Mouse (Mus musculus) midbrain, embryonic 11.5 days (tissue): ENCODE measurements at regions not wholly inside any gene's neighbourhood (a gene's known extent, or its start where the extent isn't known, plus 50 kb on each side); places are given as distances from the start of the nearest gene placed in this dataset.
A peak's percentile ranks its signal among the peaks of the same experiment; 100 is the strongest.

Source experiments
- ATAC-seq: fragments of 200-750 bp; cut with Nextera tagmentation; 2 replicates; pipeline ENCODE4 v1.8.0; 2017; ENCODE audit warnings: moderate TSS enrichment, moderate library complexity; ENCODE audit not compliant: low FRiP score
- DNase-seq: peaks from one replicate; pipeline ENCODE4 v3.0.0; 2015; ENCODE audit warnings: low spot score; ENCODE audit errors: missing footprints
- H3K27ac ChIP-seq: fragments of 300-500 bp; sonication (generic); 2 replicates; pipeline ENCODE4 v1.5.1; 2014; ENCODE audit warnings: low read depth, low read length
- H3K27me3 ChIP-seq: fragments of 300-500 bp; sonication (generic); 2 replicates; pipeline ENCODE4 v1.6.1; 2014; ENCODE audit warnings: mild to moderate bottlenecking, low read length, moderate library complexity, mixed read lengths; ENCODE audit not compliant: control insufficient read depth, insufficient read depth
- H3K36me3 ChIP-seq: fragments of 300-500 bp; sonication (generic); 2 replicates; pipeline ENCODE4 v1.6.1; 2014; ENCODE audit warnings: mild to moderate bottlenecking, low read length, moderate library complexity, mixed read lengths; ENCODE audit not compliant: control insufficient read depth, insufficient read depth
- H3K4me1 ChIP-seq: fragments of 300-500 bp; sonication (generic); 2 replicates; pipeline ENCODE4 v1.6.1; 2014; ENCODE audit warnings: low read length; ENCODE audit not compliant: control insufficient read depth, insufficient read depth
- H3K4me2 ChIP-seq: fragments of 300-500 bp; sonication (generic); 2 replicates; pipeline ENCODE4 v1.6.1; 2014; ENCODE audit warnings: mild to moderate bottlenecking, moderate library complexity
- H3K4me3 ChIP-seq: fragments of 300-500 bp; sonication (generic); 2 replicates; pipeline ENCODE4 v1.5.1; 2014; ENCODE audit warnings: low read depth, low read length
- H3K9ac ChIP-seq: fragments of 300-500 bp; sonication (generic); 2 replicates; pipeline ENCODE4 v1.6.1; 2014; ENCODE audit warnings: low read length
- H3K9me3 ChIP-seq: fragments of 300-500 bp; sonication (generic); 2 replicates; pipeline ENCODE4 v1.6.1; 2016; ENCODE audit warnings: low read length; ENCODE audit not compliant: control insufficient read depth
- WGBS: fragments of 180-500 bp; shearing (Covaris S2); extraction: QIAGEN DNeasy Blood & Tissue Kit; methylation state at CpG from one replicate; pipeline ENCODE4 v1.1.7; 2014; 5-methylcytosine and 5-hydroxymethylcytosine counted together

DNA sequence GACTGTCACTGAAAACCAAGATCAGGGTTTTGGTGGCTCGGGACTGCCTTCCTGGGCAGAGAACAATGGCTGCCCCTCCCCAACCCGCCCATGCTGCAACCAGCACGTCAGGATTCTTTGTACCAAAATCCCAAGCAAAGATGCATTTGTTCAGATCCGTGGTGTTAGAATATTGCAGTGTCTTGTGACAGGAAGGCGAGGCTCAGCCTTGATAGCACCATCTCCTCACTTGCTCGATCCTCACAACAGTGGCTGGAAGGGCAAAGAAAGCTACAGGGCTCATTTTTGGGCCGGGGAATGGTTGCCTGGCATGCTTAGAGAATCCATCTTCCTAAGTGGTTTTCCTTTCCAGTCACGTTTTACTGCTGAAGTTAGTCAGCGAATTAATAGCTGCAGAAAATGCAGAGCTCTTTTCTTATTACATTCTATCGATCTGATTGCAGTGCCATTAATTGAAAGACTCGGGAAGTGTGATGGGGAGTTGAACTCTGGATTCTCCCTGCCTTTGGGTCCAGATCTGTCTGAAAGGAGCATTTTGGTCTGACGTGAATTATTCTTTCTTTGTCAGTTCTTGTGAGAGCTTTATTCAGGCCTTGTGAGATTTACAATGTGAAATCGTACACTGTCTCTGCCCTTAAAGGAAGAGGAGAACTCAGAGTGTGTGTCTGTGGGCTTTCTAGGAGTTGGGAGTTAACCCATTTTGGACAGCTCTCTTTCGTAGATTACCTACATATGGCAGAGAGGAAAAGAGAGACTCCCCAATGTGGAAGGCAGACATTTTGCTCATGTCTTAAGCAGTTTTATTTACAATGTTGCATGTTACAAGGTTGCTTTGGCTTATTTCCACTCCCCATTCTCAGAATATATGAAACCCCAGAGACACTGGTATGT, 213.3 kb upstream of the Ubash3b start:
- no peaks in the 10 kb centered on the region for H3K36me3 ChIP-seq
- ATAC-seq, result peak; percentile 33
- 19% methylated on average over 14 of the region's 14 CpGs for WGBS
- no peaks in the 10 kb centered on the region for H3K27me3 ChIP-seq
- peak overlapping the region; percentile 66 for H3K9ac ChIP-seq
- H3K4me2 ChIP-seq, result peak overlapping the region; percentile 25; the same call in 1 of the 2 replicates
- peaks cover 43% of the 10 kb centered on the region for H3K4me1 ChIP-seq
- H3K27ac ChIP-seq, result peak overlapping the region; percentile 93
- DNase-seq, result peak; percentile 94
- H3K4me3 ChIP-seq, result no peak overlapping the region
- no peaks in the 10 kb centered on the region for H3K9me3 ChIP-seq

DNA sequence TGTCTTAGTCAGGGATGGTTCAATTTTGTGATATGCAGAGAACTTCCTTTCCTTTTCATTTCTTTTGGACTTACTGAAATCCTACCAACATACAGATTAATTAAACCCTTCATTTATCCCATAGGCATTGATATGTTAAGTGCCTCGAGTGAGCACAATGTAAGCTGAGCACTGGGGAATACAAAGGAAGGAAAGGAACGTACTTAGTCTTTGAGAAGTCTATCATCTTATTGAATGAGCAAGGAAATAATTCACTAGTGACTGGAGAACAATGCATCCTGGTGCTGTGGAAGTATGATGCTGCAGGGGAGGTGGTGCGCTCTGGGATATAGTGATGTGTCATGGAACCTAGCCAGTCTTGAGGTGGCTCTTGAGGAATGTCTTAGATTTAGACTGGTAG, 204.9 kb upstream of the Ubash3b start:
- H3K9me3 ChIP-seq, result no peaks in the 10 kb centered on the region
- H3K27me3 ChIP-seq, result no peaks in the 10 kb centered on the region
- peak overlapping the region; percentile 72; the same call in 1 of the 2 replicates for H3K27ac ChIP-seq
- 34% methylated on average over 3 of the region's 3 CpGs for whole genome bisulfite sequencing
- H3K4me3 ChIP-seq, result no peak overlapping the region
- DNase-seq (no peak), ATAC-seq (peak; percentile 40; the same call in 1 of the 2 replicates)
- H3K36me3 ChIP-seq, result no peaks in the 10 kb centered on the region
- H3K9ac ChIP-seq, result no peak overlapping the region
- peaks cover 26% of the 10 kb centered on the region for H3K4me1 ChIP-seq
- no peak overlapping the region for H3K4me2 ChIP-seq

DNA sequence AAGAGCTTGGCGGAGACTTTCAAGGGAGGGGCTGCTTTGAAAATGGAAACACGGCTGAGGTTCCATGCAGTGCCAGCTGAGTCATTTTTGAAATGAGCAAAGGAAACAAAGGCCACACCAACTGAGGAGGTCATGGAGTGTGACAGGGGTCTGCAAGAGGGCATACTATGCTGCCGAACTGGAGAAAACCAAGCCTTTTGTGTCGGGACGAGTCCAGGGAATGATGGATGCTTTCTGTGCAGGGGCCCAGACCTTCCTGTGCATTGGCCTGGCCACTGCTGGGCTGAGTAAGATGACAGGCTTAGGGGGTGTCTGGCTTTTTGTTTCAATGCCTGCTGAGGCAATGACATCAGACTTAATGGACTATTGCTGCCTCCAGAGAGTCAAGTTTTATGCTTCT, 203.8 kb upstream of the Ubash3b start:
- no peak overlapping the region for H3K9ac ChIP-seq
- no peaks in the 10 kb centered on the region for H3K36me3 ChIP-seq
- DNase-seq, result peak; percentile 93
- H3K4me3 ChIP-seq, result no peak overlapping the region
- no peaks in the 10 kb centered on the region for H3K9me3 ChIP-seq
- no peaks in the 10 kb centered on the region for H3K27me3 ChIP-seq
- 15% methylated on average over 5 of the region's 5 CpGs for WGBS
- peak overlapping the region; percentile 57 for H3K27ac ChIP-seq
- peaks cover 28% of the 10 kb centered on the region for H3K4me1 ChIP-seq
- H3K4me2 ChIP-seq, result no peak overlapping the region
- ATAC-seq, result peak; percentile 90

DNA sequence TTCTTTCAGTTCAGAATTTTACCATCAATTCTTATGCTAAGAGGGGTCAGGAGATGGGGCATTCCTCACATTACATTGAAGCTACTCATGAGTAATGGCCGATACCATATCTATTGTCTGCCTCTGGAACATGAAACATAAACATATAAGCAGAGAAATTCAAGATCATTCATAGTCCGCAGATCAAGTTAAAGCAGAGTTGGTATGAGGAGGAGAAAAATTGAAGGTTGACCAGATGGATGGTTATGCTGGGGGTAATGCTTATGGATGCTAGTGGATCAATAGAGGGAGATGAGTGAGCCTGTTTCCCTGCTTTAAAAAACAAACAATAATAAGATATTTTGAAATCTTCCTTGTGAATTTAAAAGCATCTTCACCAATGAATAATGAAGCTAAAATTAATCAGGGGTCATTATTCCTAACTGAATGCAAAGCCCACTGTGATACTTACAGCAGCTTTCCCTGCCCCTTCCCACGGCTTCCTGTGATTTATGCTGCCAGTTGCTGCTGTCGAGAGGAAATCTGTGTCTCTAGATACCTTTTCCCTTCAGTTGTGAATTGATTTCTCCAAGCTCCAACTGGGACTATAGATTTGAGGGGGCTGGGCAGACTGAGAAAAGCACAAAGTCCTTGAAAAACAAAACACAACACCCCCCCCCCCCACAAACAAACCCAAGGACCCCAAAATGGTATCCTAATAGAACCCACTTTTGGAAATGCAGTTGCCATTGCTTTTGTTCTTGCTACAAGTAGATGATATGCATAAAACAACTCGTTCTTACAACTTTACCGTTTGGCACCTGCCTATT, 203.1 kb upstream of the Ubash3b start:
- ATAC-seq (peak; percentile 28), DNase-seq (peak; percentile 91)
- no peak overlapping the region for H3K4me3 ChIP-seq
- no peak overlapping the region for H3K9ac ChIP-seq
- peaks cover 28% of the 10 kb centered on the region for H3K4me1 ChIP-seq
- 41% methylated on average over 6 of the region's 6 CpGs for WGBS
- H3K27ac ChIP-seq, result peak overlapping the region; percentile 57
- no peak overlapping the region for H3K4me2 ChIP-seq
- H3K36me3 ChIP-seq, result no peaks in the 10 kb centered on the region
- no peaks in the 10 kb centered on the region for H3K9me3 ChIP-seq
- no peaks in the 10 kb centered on the region for H3K27me3 ChIP-seq

DNA sequence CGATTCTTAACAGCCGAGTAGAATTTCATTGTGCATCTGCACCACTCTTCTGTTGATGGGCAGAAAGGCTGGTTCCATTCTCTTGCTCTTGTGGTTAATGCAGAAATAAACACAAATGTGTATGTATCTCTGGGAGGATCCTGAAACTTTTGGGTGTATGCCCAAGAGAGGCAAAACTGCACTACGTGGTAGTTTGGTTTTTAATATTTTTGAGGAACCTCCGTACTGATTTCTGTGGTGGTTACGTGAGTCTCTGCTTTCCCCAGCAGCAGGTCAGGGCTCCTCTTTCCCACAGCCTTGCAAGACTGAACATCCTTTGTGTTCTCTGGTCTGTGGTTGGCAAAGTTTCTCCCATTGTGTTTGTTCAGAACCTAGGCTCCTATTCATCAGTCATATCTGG, 198.9 kb upstream of the Ubash3b start:
- H3K27ac ChIP-seq, result no peak overlapping the region

DNA sequence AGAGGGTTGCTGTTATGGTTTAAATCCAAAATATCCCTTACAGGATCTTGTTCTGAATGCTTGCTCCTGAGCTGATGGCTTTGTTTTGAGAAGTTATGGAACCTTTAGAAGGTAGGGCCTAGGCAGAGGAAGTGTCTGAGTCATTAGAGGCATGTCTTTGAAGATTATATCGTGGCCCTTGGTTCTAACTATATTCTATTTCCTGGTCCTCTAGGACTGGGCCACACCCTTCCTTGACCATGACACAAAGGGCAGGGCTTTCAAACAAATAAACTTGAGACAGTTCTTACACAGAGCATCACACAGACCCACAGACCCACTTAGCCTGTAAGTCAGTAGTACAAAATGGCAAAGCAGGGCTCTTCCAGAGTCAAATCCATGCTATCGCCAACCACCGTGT, 197.8 kb upstream of the Ubash3b start:
- no peaks in the 10 kb centered on the region for H3K9me3 ChIP-seq
- H3K27me3 ChIP-seq, result no peaks in the 10 kb centered on the region
- no peak for DNase-seq
- H3K27ac ChIP-seq, result no peak overlapping the region
- H3K9ac ChIP-seq, result no peak overlapping the region
- 0 out of 2 replicates have a peak, but pooled peaks cover 2% of the 10 kb centered on the region for H3K4me1 ChIP-seq
- no peak overlapping the region for H3K4me2 ChIP-seq
- H3K4me3 ChIP-seq, result no peak overlapping the region
- H3K36me3 ChIP-seq, result no peaks in the 10 kb centered on the region
- 97% methylated on average over 3 of the region's 3 CpGs for WGBS
- ATAC-seq, result no peak

More for the DNA sequence above, 198.9 kb upstream of the Ubash3b start:
- no peaks in the 10 kb centered on the region for H3K9me3 ChIP-seq
- WGBS, result 78% methylated on average over 5 of the region's 5 CpGs
- H3K9ac ChIP-seq, result no peak overlapping the region
- ATAC-seq (no peak), DNase-seq (no peak)
- H3K4me1 ChIP-seq, result peaks cover 13% of the 10 kb centered on the region
- H3K4me2 ChIP-seq, result no peak overlapping the region
- H3K36me3 ChIP-seq, result no peaks in the 10 kb centered on the region
- no peaks in the 10 kb centered on the region for H3K27me3 ChIP-seq
- no peak overlapping the region for H3K4me3 ChIP-seq

DNA sequence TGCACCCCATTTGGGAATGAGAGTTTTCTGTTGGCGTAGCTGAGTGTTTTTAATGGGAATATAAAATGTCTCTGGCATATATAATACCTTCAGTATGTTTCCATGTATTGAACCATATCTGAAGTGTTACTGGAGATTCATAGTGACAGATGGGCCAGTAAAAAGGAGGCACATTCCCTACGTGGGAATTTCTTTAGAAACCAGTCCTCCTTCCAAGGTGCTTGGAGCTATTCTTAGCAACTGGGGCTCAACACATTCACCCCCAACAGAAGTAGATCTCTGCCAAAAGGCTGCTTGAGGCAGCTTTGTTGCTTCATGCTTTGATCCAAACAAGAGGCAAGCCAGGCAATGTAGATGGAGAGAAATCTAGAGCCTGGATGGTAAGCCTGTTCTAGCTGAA, 183.8 kb upstream of the Ubash3b start:
- no peak overlapping the region for H3K4me3 ChIP-seq
- H3K4me2 ChIP-seq, result no peak overlapping the region
- no peak overlapping the region for H3K27ac ChIP-seq
- H3K9ac ChIP-seq, result no peak overlapping the region
- no peaks in the 10 kb centered on the region for H3K27me3 ChIP-seq
- DNase-seq (peak; percentile 62), ATAC-seq (no peak)
- H3K4me1 ChIP-seq, result no peaks in the 10 kb centered on the region
- no peaks in the 10 kb centered on the region for H3K9me3 ChIP-seq
- H3K36me3 ChIP-seq, result no peaks in the 10 kb centered on the region
- 84% methylated on average over 2 of the region's 2 CpGs for WGBS

DNA sequence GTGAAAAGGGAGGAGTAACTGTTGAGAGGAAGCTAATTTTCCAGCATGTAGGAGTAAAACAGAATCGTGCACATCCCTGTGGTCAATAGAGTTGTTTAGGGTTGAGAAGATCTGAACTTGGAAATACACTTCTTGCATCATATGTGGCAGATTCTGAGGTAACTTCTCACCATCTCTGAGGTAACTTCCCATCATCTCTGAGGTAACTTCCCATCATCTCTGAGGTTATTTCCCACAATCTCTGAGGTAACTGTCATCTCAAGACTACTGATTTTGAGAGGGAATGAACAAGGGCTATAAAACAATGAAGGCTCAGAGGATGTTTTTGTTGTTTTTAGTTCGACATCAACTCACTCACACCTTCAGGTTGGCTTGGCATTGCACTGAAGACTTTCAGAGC, 175.9 kb upstream of the Ubash3b start:
- WGBS, result 90% methylated on average over 2 of the region's 2 CpGs
- ATAC-seq (no peak), DNase-seq (peak; percentile 61)
- Histone ChIP-seq H3K9ac (no peak overlapping the region), H3K27ac (no peak overlapping the region), H3K4me3 (no peak overlapping the region), H3K36me3 (no peaks in the 10 kb centered on the region), H3K4me1 (peaks cover 14% of the 10 kb centered on the region), H3K9me3 (no peaks in the 10 kb centered on the region), H3K27me3 (no peaks in the 10 kb centered on the region), H3K4me2 (no peak overlapping the region)

DNA sequence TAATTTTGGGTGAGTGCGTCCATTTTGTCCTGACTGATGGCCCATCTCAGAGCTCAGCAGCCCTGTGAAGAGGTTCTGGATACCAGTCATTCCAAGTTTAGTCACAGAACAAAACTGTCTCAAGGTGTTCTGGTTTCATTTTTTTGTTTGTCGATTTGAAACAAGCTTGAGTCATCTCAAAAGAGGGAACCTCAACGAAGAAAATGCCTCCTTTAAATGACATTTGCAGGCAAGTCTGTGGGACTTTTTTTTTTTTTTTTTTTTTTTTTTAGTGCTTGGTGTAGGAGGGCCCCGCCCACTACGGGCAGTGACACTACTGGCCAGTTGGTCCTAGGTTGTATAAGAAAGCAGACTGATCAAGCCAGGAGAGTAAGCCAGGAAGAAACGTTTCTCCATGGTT, 175.3 kb upstream of the Ubash3b start:
- H3K27ac ChIP-seq, result no peak overlapping the region
- ATAC-seq (no peak), DNase-seq (peak; percentile 23)
- H3K4me3 ChIP-seq, result no peak overlapping the region
- WGBS, result 84% methylated on average over 6 of the region's 6 CpGs
- H3K27me3 ChIP-seq, result no peaks in the 10 kb centered on the region
- H3K9me3 ChIP-seq, result no peaks in the 10 kb centered on the region
- H3K36me3 ChIP-seq, result no peaks in the 10 kb centered on the region
- no peak overlapping the region for H3K9ac ChIP-seq
- H3K4me2 ChIP-seq, result no peak overlapping the region
- peaks cover 14% of the 10 kb centered on the region for H3K4me1 ChIP-seq
